Mouse (Mus musculus): ENCODE measurements at regions not wholly inside any gene's neighbourhood (a gene's known extent, or its start where the extent isn't known, plus 50 kb on each side); places are given as distances from the start of the nearest gene placed in this dataset.

DNA sequence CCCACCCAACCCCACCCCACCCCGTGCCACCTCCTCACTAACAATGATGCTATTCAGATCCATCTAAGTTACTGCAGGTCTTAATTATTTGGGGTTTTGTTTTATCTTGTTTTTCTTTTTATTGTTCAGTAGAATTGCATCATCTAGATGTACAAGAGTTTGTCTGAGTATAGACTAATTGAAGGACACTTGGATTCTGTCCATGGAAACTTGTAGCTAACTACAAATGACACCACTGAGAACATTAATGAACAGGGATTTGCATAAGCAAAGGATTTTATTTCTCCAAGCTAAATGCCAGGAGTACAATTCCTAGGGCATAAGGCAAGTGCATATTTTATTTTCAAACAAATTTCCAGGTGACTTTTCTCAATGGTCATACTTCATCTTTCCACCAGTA lies 318.4 kb upstream of the Slc7a11 start:
- TF ChIP-seq CTCF (IDR thresholded peaks at IDR 0.05; ENCODE audit: extremely low read depth, insufficient read depth, low read length) (no peak), POLR2A (IDR thresholded peaks at IDR 0.05; ENCODE audit: extremely low read depth, insufficient read depth, low read length) (no peak)
- H3K4me1 ChIP-seq (ENCODE audit: control insufficient read depth, insufficient read depth, low read length): no peaks in the 10 kb centered on the region
- H3K4me3 ChIP-seq (ENCODE audit: insufficient read depth, low read length): no peak overlapping the region
- no peak overlapping the region for H3K27ac ChIP-seq (ENCODE audit: insufficient read depth, low read length)

DNA sequence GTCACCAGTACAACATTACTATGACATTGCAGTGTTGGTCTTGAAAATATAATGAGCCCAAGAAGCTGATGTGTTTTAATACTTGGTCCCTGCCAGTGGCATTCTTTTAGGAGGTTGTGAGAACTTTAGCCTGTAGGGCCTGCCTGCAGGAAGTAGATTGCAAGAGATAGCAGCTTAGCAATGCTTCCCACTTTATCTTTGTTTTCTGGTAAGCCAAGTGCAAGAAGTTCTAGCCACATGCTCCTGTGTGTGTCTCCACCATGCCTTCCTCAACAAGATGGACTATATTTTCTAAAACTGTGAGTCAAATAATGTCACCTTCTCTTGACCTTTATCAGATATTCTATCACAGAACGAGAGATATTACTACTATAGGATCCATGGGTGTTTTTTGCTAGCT lies 314.7 kb upstream of the Slc7a11 start:
- no peak overlapping the region for H3K27ac ChIP-seq (ENCODE audit: insufficient read depth, low read length)
- no peak overlapping the region for H3K4me3 ChIP-seq (ENCODE audit: insufficient read depth, low read length)
- TF ChIP-seq POLR2A (IDR thresholded peaks at IDR 0.05; ENCODE audit: extremely low read depth, insufficient read depth, low read length) (no peak), CTCF (IDR thresholded peaks at IDR 0.05; ENCODE audit: extremely low read depth, insufficient read depth, low read length) (no peak)
- no peaks in the 10 kb centered on the region for H3K4me1 ChIP-seq (ENCODE audit: control insufficient read depth, insufficient read depth, low read length)

DNA sequence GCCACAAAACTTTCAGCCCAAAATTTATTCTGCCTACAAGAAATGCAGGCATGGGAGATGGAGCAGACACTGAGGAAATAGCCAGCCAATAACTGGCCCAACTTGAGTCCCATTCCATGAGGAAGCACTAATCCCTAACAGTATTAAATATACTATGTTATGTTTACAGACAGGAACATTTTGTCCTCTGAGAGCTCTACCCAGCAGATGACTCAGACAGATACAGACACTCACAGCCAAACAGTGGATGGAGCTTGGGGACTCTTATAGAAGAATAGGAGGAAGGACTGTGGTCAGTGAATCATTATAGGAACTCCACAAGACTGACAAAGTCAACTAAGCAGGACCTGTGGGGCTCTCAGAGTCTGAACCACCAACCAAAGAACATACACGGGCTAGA lies 293.8 kb upstream of the Slc7a11 start:
- TF ChIP-seq POLR2A (IDR thresholded peaks at IDR 0.05; ENCODE audit: extremely low read depth, insufficient read depth, low read length) (no peak), CTCF (IDR thresholded peaks at IDR 0.05; ENCODE audit: extremely low read depth, insufficient read depth, low read length) (no peak)
- Histone ChIP-seq H3K4me1 (ENCODE audit: control insufficient read depth, insufficient read depth, low read length) (no peaks in the 10 kb centered on the region), H3K4me3 (ENCODE audit: insufficient read depth, low read length) (no peak overlapping the region), H3K27ac (ENCODE audit: insufficient read depth, low read length) (no peak overlapping the region)

DNA sequence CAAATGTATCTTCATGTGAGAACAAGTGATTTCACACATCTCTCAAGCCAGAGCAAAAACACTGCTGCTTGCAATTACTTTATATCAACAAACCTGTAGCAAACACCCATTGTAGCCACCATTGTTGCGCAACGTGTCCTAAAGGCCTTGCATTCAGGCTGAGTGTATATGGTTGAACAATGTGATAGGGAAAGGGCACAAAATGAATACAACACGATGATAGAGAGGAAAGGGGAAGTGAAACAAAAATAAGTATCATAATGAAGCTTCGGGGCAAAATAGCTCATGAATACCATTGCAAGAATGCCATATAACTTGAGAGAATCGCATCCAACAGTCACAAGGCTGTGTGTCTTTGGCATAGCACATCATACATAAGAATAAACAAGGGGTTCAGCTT lies 275.6 kb upstream of the Slc7a11 start:
- Histone ChIP-seq H3K27ac (ENCODE audit: insufficient read depth, low read length) (no peak overlapping the region), H3K4me3 (ENCODE audit: insufficient read depth, low read length) (no peak overlapping the region), H3K4me1 (ENCODE audit: control insufficient read depth, insufficient read depth, low read length) (no peaks in the 10 kb centered on the region)
- TF ChIP-seq POLR2A (IDR thresholded peaks at IDR 0.05; ENCODE audit: extremely low read depth, insufficient read depth, low read length): no peak
- TF ChIP-seq CTCF (IDR thresholded peaks at IDR 0.05; ENCODE audit: extremely low read depth, insufficient read depth, low read length): no peak

DNA sequence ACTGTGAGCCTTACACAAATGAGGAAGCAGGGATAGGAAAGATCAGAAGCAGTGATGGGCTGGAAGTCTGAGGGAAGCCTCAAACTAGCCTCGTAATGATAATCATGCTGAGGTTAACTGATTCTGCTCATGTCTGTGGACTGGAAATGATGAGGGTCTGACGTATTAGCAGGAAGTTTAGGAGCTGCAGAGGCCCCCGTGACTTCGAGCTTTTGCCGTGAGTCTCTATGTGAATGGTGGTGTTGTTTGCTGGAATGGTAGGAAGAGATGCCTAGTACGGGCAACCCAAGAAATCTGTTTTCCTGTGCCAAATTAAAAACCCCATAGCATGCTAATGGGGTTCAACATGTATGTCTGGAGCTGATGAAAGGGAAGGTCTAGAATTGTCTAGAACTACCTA lies 270.0 kb upstream of the Slc7a11 start:
- Histone ChIP-seq H3K4me1 (ENCODE audit: control insufficient read depth, insufficient read depth, low read length) (no peaks in the 10 kb centered on the region), H3K4me3 (ENCODE audit: insufficient read depth, low read length) (no peak overlapping the region), H3K27ac (ENCODE audit: insufficient read depth, low read length) (no peak overlapping the region)
- TF ChIP-seq POLR2A (IDR thresholded peaks at IDR 0.05; ENCODE audit: extremely low read depth, insufficient read depth, low read length) (no peak), CTCF (IDR thresholded peaks at IDR 0.05; ENCODE audit: extremely low read depth, insufficient read depth, low read length) (no peak)

DNA sequence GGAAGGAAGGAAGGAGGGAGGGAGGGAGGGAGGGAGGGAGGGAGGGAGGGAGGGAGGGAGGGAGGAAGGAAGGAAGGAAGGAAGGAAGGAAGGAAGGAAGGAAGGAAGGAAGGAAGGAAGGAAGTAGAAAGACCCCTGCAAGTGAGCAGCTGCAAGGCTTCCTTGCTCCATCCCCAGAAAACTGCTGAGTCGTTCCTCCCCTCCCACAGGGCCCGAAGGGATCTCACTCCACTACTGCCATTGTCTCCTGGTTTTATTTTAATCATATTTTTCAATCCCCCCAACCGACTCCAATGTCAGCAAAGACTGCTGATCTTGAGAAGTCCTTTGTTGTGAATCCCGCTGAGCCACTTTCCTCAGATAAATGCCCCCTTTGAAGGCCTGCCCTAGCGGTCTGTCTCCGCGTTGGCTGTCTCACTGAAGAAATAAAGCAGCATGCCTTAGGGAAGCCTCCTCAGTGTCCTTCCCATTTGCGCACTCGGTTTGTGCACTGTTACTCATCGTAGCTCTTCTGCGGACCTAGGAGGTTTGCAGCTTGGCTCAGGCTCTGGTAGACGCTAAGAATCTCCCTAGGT lies 266.1 kb upstream of the Slc7a11 start:
- H3K4me1 ChIP-seq (ENCODE audit: control insufficient read depth, insufficient read depth, low read length): no peaks in the 10 kb centered on the region
- TF ChIP-seq POLR2A (IDR thresholded peaks at IDR 0.05; ENCODE audit: extremely low read depth, insufficient read depth, low read length): no peak
- TF ChIP-seq CTCF (IDR thresholded peaks at IDR 0.05; ENCODE audit: extremely low read depth, insufficient read depth, low read length): no peak
- H3K4me3 ChIP-seq (ENCODE audit: insufficient read depth, low read length): no peak overlapping the region
- no peak overlapping the region for H3K27ac ChIP-seq (ENCODE audit: insufficient read depth, low read length)

DNA sequence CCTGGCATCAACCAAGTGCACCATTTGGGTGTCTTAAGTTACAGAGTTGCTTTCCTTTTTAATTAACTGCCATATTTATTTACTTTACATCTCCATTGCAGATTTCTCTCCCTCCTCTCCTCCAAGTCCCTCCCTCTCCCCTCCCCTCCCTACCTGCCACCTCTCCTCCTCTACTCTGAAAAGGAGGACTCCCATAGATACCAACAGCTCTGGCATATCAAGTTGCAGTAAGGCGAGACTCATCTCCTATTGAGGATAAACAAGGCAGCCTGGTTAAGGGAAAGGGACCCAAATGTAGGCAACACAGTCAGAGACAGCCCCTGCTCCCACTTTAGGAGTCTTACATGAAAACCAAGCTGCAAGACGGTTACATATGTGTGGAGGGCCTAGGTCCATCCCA lies 263.3 kb upstream of the Slc7a11 start:
- no peak overlapping the region for H3K4me3 ChIP-seq (ENCODE audit: insufficient read depth, low read length)
- no peak overlapping the region for H3K27ac ChIP-seq (ENCODE audit: insufficient read depth, low read length)
- TF ChIP-seq POLR2A (IDR thresholded peaks at IDR 0.05; ENCODE audit: extremely low read depth, insufficient read depth, low read length) (no peak), CTCF (IDR thresholded peaks at IDR 0.05; ENCODE audit: extremely low read depth, insufficient read depth, low read length) (no peak)
- H3K4me1 ChIP-seq (ENCODE audit: control insufficient read depth, insufficient read depth, low read length): no peaks in the 10 kb centered on the region

DNA sequence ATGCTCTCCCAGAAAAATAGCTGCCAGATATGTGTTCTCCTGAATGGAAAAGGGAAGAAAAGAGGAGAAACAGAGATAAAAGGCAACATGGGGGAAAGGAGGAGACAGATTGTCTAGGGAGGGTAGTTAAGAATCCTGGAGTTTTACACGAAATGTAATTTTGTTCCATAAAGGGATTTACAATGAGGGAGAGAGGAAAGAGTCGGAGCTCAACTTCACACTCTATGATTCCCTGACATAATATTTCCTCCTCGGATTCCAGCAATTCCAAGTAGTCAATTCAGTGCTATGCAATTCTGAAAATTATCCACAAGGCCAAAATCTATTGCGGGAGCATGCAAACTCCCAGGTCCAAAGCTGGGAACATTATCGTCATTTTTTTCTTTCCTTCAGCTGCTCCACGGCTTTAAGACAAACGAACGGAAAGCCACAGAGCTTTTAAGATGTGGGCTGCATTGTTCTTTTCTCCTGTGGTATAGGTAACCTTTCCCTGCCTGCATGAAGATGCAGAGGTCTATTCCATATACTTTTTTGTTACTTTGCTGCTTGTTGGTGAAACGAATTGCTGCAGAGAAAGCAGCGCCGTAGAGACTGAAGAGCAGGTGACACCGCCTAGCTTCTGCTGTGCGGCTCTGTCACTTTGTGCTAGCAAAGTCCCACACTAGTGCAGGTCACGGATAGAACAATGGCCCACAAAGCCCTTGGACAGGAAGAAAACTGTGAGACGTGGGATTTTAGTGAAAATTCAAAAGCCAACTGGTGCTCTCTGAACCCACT lies 251.7 kb upstream of the Slc7a11 start:
- no peak overlapping the region for H3K4me3 ChIP-seq (ENCODE audit: insufficient read depth, low read length)
- peaks cover 1% of the 10 kb centered on the region for H3K4me1 ChIP-seq (ENCODE audit: control insufficient read depth, insufficient read depth, low read length)
- H3K27ac ChIP-seq (ENCODE audit: insufficient read depth, low read length): 0 out of 2 replicates have a peak overlapping the region, but pooled peaks have one; percentile 41
- TF ChIP-seq CTCF (IDR thresholded peaks at IDR 0.05; ENCODE audit: extremely low read depth, insufficient read depth, low read length) (no peak), POLR2A (IDR thresholded peaks at IDR 0.05; ENCODE audit: extremely low read depth, insufficient read depth, low read length) (no peak)

DNA sequence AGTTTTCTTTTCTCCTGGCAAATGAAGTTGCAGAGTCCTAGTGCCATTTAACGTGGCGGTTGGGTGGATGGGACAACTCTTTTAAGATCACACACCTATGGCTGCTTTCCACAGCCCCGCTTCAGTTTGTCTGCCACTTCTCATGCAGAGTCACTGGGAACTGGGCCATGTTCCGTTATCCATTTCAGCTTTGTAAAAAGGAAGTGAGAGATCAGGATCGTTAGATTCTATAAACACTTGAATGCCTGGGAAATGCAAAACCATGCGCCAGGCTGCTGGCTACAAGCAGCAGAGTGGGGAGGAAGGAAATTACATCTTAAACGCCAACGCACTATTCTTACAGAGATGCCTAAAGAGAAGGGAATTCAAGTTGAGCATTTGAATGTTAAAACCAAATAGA lies 251.1 kb upstream of the Slc7a11 start:
- Histone ChIP-seq H3K4me3 (ENCODE audit: insufficient read depth, low read length) (no peak overlapping the region), H3K27ac (ENCODE audit: insufficient read depth, low read length) (no peak overlapping the region), H3K4me1 (ENCODE audit: control insufficient read depth, insufficient read depth, low read length) (peaks cover 1% of the 10 kb centered on the region)
- TF ChIP-seq CTCF (IDR thresholded peaks at IDR 0.05; ENCODE audit: extremely low read depth, insufficient read depth, low read length): no peak
- TF ChIP-seq POLR2A (IDR thresholded peaks at IDR 0.05; ENCODE audit: extremely low read depth, insufficient read depth, low read length): no peak

DNA sequence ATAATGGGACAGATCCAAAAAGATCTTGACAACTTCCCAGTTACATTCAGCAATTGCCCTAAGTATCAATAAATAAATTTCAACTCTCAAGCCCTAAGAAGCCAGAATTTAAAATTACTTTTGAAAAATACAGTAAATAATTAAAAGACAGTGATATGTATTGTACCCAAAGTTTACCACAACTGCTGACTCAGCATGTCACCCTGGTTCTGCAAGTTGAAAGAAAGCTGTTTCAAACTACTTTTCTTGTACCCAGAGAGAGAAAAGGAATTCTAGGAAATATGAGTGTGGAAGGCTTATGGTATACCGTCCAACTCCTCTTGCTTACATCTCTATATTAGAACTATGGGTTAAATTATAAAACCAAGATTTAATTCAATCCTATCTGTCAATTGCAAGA lies 248.9 kb upstream of the Slc7a11 start:
- Histone ChIP-seq H3K4me3 (ENCODE audit: insufficient read depth, low read length) (no peak overlapping the region), H3K4me1 (ENCODE audit: control insufficient read depth, insufficient read depth, low read length) (peaks cover 1% of the 10 kb centered on the region), H3K27ac (ENCODE audit: insufficient read depth, low read length) (no peak overlapping the region)
- TF ChIP-seq POLR2A (IDR thresholded peaks at IDR 0.05; ENCODE audit: extremely low read depth, insufficient read depth, low read length) (no peak), CTCF (IDR thresholded peaks at IDR 0.05; ENCODE audit: extremely low read depth, insufficient read depth, low read length) (no peak)

Measured in cortical plate, adult 2 months (tissue).